Mouse (Mus musculus) hindbrain, embryonic 14.5 days (tissue): ENCODE data around the gene Nfix. TPM values are rescaled to one million over a fixed set of nuclear protein-coding genes. Genes with fewer than 3 reads are reported as not detected.

ENCODE experiments used
- ATAC-seq: fragments of 200-750 bp; cut with Nextera tagmentation; 2 replicates; pipeline ENCODE4 v1.8.0; 2017; ENCODE audit warnings: moderate number of reproducible peaks, mild to moderate bottlenecking, moderate TSS enrichment, moderate library complexity; ENCODE audit not compliant: low FRiP score
- DNase-seq: peaks from one replicate; pipeline ENCODE4 v3.0.0-alpha.2; 2015; ENCODE audit warnings: low spot score
- H3K27ac ChIP-seq: fragments of 300-500 bp; sonication (generic); 2 replicates; pipeline ENCODE4 v1.5.1; 2014; ENCODE audit warnings: mild to moderate bottlenecking, moderate library complexity
- H3K27me3 ChIP-seq: fragments of 300-500 bp; sonication (generic); 2 replicates; pipeline ENCODE4 v1.6.1; 2014; ENCODE audit warnings: mild to moderate bottlenecking, low read length, mixed read lengths; ENCODE audit not compliant: control insufficient read depth, insufficient read depth
- H3K36me3 ChIP-seq: fragments of 300-500 bp; sonication (generic); replicated peaks from 2 replicates; pipeline ENCODE4 v1.6.1; 2014; ENCODE audit not compliant: control insufficient read depth, insufficient read depth
- H3K4me1 ChIP-seq: fragments of 300-500 bp; sonication (generic); replicated peaks from 2 replicates; pipeline ENCODE4 v1.6.1; 2014; ENCODE audit warnings: antibody characterized with exemption, low read length, mixed read lengths; ENCODE audit not compliant: control insufficient read depth, insufficient read depth
- H3K4me2 ChIP-seq: fragments of 300-500 bp; sonication (generic); replicated peaks from 2 replicates; pipeline ENCODE4 v1.6.1; 2014; ENCODE audit warnings: mild to moderate bottlenecking, moderate library complexity
- H3K4me3 ChIP-seq: fragments of 300-500 bp; sonication (generic); replicated peaks from 2 replicates; pipeline ENCODE4 v1.5.1; 2014; ENCODE audit warnings: mild to moderate bottlenecking, low read length
- H3K9ac ChIP-seq: fragments of 300-500 bp; sonication (generic); 2 replicates; pipeline ENCODE4 v1.6.1; 2014
- H3K9me3 ChIP-seq: fragments of 300-500 bp; sonication (generic); 2 replicates; pipeline ENCODE4 v1.6.1; 2016; ENCODE audit warnings: low read length; ENCODE audit not compliant: control insufficient read depth
- WGBS: fragments of 180-500 bp; shearing (Covaris S2); extraction: QIAGEN DNeasy Blood & Tissue Kit; methylation state at CpG from one replicate; pipeline ENCODE4 v1.1.7; 2014; 5-methylcytosine and 5-hydroxymethylcytosine counted together
- polyA plus RNA-seq: library from polyadenylated mRNA; unstranded; fragments of >200 nt; fragmentation: Nextera tagmentation; extraction: Ambion mirVana; gene quantifications from 2 replicates; pipeline ENCODE4 v1.2.1, GENCODE M21; 2014

The Nfix gene
- polyA plus RNA-seq, 1 experiment from 2014 or later: 82.4 TPM

DNA sequence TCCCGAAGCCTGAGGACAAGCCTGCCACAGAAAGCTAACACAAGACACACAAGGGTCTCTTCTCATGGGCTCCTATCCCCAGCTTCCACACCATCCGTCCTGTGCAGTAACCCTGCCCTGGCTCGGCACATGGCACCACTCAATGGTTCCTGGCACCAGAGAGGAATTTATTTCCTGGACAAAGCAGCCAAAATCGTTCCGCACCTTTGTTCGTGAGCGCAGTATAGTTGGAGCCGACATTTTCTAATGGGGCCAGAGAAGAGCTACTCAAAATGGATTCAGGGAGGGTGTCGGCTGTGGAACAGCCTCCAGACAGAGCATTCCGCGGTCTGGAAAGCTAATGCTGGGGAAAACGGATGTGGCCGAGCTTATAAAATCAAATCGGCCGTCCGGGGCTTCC, 50.6 kb downstream of the Nfix start:
- no peaks in the 10 kb centered on the region for H3K9me3 ChIP-seq
- peak overlapping the region; percentile 75 for H3K27ac ChIP-seq
- H3K4me3 ChIP-seq: no peak overlapping the region
- ATAC-seq (no peak), DNase-seq (no peak)
- H3K4me1 ChIP-seq: peaks cover 30% of the 10 kb centered on the region
- no peaks in the 10 kb centered on the region for H3K36me3 ChIP-seq
- 61% methylated on average over 16 of the region's 16 CpGs for WGBS
- 0 out of 2 replicates have a peak overlapping the region, but pooled peaks have one; percentile 12 for H3K9ac ChIP-seq
- peaks cover 93% of the 10 kb centered on the region for H3K27me3 ChIP-seq
- H3K4me2 ChIP-seq: no peak overlapping the region

GRCm38 (mm10) chr8:84745032-84745925, 54.9 kb downstream of the Nfix start:
- Histone ChIP-seq H3K4me3 (no peak overlapping the region), H3K36me3 (no peaks in the 10 kb centered on the region), H3K4me1 (peaks cover 55% of the 10 kb centered on the region), H3K9ac (0 out of 2 replicates have a peak overlapping the region, but pooled peaks have one; percentile 28), H3K27ac (peak overlapping the region; percentile 81; the same call in 1 of the 2 replicates), H3K4me2 (no peak overlapping the region), H3K9me3 (no peaks in the 10 kb centered on the region), H3K27me3 (peaks cover 91% of the 10 kb centered on the region)
- ATAC-seq (no peak), DNase-seq (no peak)
- WGBS: 3% methylated on average over 16 of the region's 17 CpGs

DNA sequence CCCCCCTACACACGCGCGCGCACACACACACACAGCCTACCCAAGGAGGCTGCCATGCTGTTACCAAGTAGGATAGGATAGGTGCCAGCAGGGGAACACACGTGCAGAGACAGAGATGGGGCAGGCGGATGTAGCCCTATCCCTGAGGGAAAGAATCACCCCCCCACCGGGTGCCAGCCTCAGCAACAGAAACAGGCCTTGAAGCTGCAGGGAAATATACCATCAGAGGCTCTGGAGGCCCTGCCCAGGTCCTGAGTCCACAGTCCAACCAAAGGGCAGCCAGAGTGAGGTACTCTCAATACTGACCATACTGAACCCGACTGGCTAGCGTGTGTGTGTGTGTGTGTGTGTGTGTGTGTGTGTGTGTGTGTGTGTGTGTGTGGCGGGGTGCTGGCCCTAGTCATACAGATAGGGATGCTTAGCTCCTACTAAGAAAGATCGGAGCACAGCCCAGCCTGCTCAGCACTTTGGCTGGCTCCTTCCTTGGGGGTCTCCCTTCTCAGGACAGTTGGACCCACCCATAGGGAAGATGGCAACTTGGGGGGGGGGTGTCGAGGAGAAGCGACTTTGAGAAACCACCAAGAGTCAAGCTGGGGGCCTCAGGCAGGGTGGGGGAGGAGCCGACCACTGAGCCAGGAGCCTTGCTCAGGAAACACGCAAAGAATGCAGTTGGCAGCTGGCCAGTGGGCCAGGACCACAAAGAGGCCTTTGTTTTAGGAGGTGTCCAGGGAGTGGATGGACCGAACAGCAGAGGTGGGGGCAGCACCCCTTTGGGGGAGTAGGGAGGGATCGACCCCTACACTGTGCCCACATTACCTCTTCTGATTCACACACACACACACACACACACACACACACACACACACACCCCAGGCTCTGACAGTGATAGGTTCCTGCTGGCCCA, 56.4 kb downstream of the Nfix start:
- DNase-seq (peak; percentile 79), ATAC-seq (peak; percentile 69)
- Histone ChIP-seq H3K4me3 (no peak overlapping the region), H3K27ac (peak overlapping the region; percentile 81), H3K4me1 (peaks cover 58% of the 10 kb centered on the region), H3K9ac (peak overlapping the region; percentile 24; the same call in 1 of the 2 replicates), H3K36me3 (no peaks in the 10 kb centered on the region), H3K9me3 (no peaks in the 10 kb centered on the region), H3K4me2 (peak overlapping the region; percentile 10; the same call in 1 of the 2 replicates), H3K27me3 (peaks cover 90% of the 10 kb centered on the region)
- WGBS: 7% methylated on average over 17 of the region's 17 CpGs

GRCm38 (mm10) chr8:84743054-84743415, 57.1 kb downstream of the Nfix start:
- Histone ChIP-seq H3K9ac (no peak overlapping the region), H3K27ac (peak overlapping the region; percentile 81), H3K4me2 (peak overlapping the region; percentile 30), H3K27me3 (peaks cover 91% of the 10 kb centered on the region), H3K9me3 (no peaks in the 10 kb centered on the region), H3K36me3 (no peaks in the 10 kb centered on the region), H3K4me1 (peaks cover 65% of the 10 kb centered on the region), H3K4me3 (no peak overlapping the region)
- DNase-seq: no peak
- no peak for ATAC-seq
- WGBS: 8% methylated on average over 10 of the region's 10 CpGs

- H3K4me3 ChIP-seq: no peak overlapping the region
- H3K27ac ChIP-seq: peak overlapping the region; percentile 81
- H3K27me3 ChIP-seq: peaks cover 92% of the 10 kb centered on the region
- H3K9ac ChIP-seq: no peak overlapping the region; the same call in 1 of the 2 replicates
- WGBS: 7% methylated on average over 32 of the region's 32 CpGs
- peak; percentile 41; the same call in 1 of the 2 replicates for ATAC-seq
- peaks cover 70% of the 10 kb centered on the region for H3K4me1 ChIP-seq
- no peaks in the 10 kb centered on the region for H3K36me3 ChIP-seq
- no peaks in the 10 kb centered on the region for H3K9me3 ChIP-seq
- H3K4me2 ChIP-seq: peak overlapping the region; percentile 30
- no peak for DNase-seq
Measured at GRCm38 (mm10) chr8:84742171-84743053, 57.7 kb downstream of the Nfix start.

- DNase-seq (no peak), ATAC-seq (no peak)
- WGBS: 29% methylated on average over 13 of the region's 13 CpGs
- Histone ChIP-seq H3K9me3 (no peaks in the 10 kb centered on the region), H3K4me2 (no peak overlapping the region), H3K36me3 (no peaks in the 10 kb centered on the region), H3K4me1 (peaks cover 68% of the 10 kb centered on the region), H3K9ac (no peak overlapping the region), H3K4me3 (no peak overlapping the region), H3K27me3 (peaks cover 87% of the 10 kb centered on the region), H3K27ac (no peak overlapping the region)
Measured at GRCm38 (mm10) chr8:84740895-84741843, 59.0 kb downstream of the Nfix start.

- Histone ChIP-seq H3K4me2 (no peak overlapping the region), H3K36me3 (no peaks in the 10 kb centered on the region), H3K4me3 (no peak overlapping the region), H3K9me3 (no peaks in the 10 kb centered on the region), H3K4me1 (peaks cover 53% of the 10 kb centered on the region), H3K27me3 (peaks cover 81% of the 10 kb centered on the region), H3K27ac (0 out of 2 replicates have a peak overlapping the region, but pooled peaks have one; percentile 6), H3K9ac (no peak overlapping the region)
- 8% methylated on average over 1 of the region's 1 CpGs for WGBS
- no peak for ATAC-seq
- no peak for DNase-seq
Measured at GRCm38 (mm10) chr8:84739401-84739742, 60.8 kb downstream of the Nfix start.
